Mouse (Mus musculus) layer of hippocampus, adult 2 months (tissue): Measurements from ENCODE around the gene Uba7. TPM values are rescaled to one million over a fixed set of nuclear protein-coding genes. Genes with fewer than 3 reads are reported as not detected.
A peak's percentile ranks its signal among the peaks of the same experiment; 100 is the strongest.
"Not testable (repeated sequence)": the region's sequence is repeated elsewhere in the genome, so short reads cannot be mapped to it uniquely, and the experiment has no call there.

ENCODE experiments used
- DNase-seq, 2 experiments: peaks; one replicate each; pipeline ENCODE4 v3.0.0; 2022; ENCODE audit warnings: low spot score in 2 of 2
- H3K27ac ChIP-seq: fragments of 200-600 bp; 2 replicates; pipeline ENCODE4 v1.8.1; 2022
- H3K4me3 ChIP-seq: fragments of 200-600 bp; 2 replicates; pipeline ENCODE4 v1.8.1; 2022; ENCODE audit warnings: mild to moderate bottlenecking
- CTCF ChIP-seq: fragments of 200-600 bp; conservative IDR thresholded peaks from 2 replicates; pipeline ENCODE4 v1.8.1; 2022; ENCODE audit warnings: antibody characterized with exemption, mild to moderate bottlenecking, moderate library complexity
- total RNA-seq, 2 experiments: library from RNA; stranded (reverse); gene quantifications; 2 replicates each; pipeline ENCODE4 v1.2.3; 2021

The Uba7 gene
- total RNA-seq, 2 experiments from 2014 or later = 5.4 to 5.7 TPM

GRCm38 (mm10) chr9:108010385-108010784, 35.1 kb downstream of the Uba7 start:
- TF ChIP-seq CTCF = no peak
- H3K4me3 ChIP-seq = no peak overlapping the region
- no peak for DNase-seq
- peak overlapping the region; percentile 18; the same call in 1 of the 2 replicates for H3K27ac ChIP-seq

GRCm38 (mm10) chr9:108013577-108013976, 38.3 kb downstream of the Uba7 start:
- peak; percentile 51 for TF ChIP-seq CTCF
- not testable (repeated sequence) for H3K4me3 ChIP-seq, H3K27ac ChIP-seq, DNase-seq

- no peak overlapping the region; the same call in 1 of the 2 replicates for H3K27ac ChIP-seq
- TF ChIP-seq CTCF = no peak
- H3K4me3 ChIP-seq = no peak overlapping the region
- DNase-seq = no peak
Measured at GRCm38 (mm10) chr9:108017127-108017526, 41.8 kb downstream of the Uba7 start.

GRCm38 (mm10) chr9:108020741-108021140, 45.4 kb downstream of the Uba7 start:
- no peak for TF ChIP-seq CTCF

GRCm38 (mm10) chr9:108023216-108023615, 47.9 kb downstream of the Uba7 start:
- Histone ChIP-seq H3K27ac (peak overlapping the region; percentile 47; the same call in 1 of the 2 replicates), H3K4me3 (no peak overlapping the region)
- TF ChIP-seq CTCF = no peak
- no peak for DNase-seq

More at GRCm38 (mm10) chr9:108020741-108021140, 45.4 kb downstream of the Uba7 start:
- Histone ChIP-seq H3K27ac (peak overlapping the region; percentile 1; the same call in 1 of the 2 replicates), H3K4me3 (no peak overlapping the region)
- DNase-seq = no peak

GRCm38 (mm10) chr9:108026584-108026983, 51.3 kb downstream of the Uba7 start:
- no peak for DNase-seq
- Histone ChIP-seq H3K4me3 (no peak overlapping the region), H3K27ac (no peak overlapping the region)
- TF ChIP-seq CTCF = peak; percentile 63

- DNase-seq = no peak
- H3K27ac ChIP-seq = no peak overlapping the region
- TF ChIP-seq CTCF = peak; percentile 53
- no peak overlapping the region for H3K4me3 ChIP-seq
Measured at GRCm38 (mm10) chr9:108027867-108028266, 52.6 kb downstream of the Uba7 start.

- TF ChIP-seq CTCF = no peak
- no peak overlapping the region for H3K4me3 ChIP-seq
- no peak for DNase-seq
- H3K27ac ChIP-seq = no peak overlapping the region
Measured at GRCm38 (mm10) chr9:108032126-108032525, 56.8 kb downstream of the Uba7 start.

Other genes starting within 250 kb of the Uba7 start
- 100 to 1,000 TPM; 141 to 159 TPM for gene Rbm5, start 204.5 kb upstream of the Uba7 start, total RNA-seq
- 10 to 100 TPM; 60.7 to 70.3 TPM for gene Rbm6, start 102.3 kb upstream of the Uba7 start, total RNA-seq
- gene Mon1a, start 87.4 kb upstream of the Uba7 start, total RNA-seq = 10 to 100 TPM; 26.9 to 27.6 TPM
- gene Mst1r, start 68.6 kb upstream of the Uba7 start, total RNA-seq = 1 to 10 TPM; 1.3 to 2.4 TPM
- not detected for gene Actl11, start 47.0 kb upstream of the Uba7 start, total RNA-seq
- gene Camkv, start 39.8 kb upstream of the Uba7 start, total RNA-seq = 100 to 1,000 TPM; 532 to 547 TPM
- 10 to 100 TPM; 23.1 to 23.9 TPM for gene Traip, start 25.4 kb upstream of the Uba7 start, total RNA-seq
- 1 to 10 TPM; 1.1 to 1.7 TPM for gene Gm20661, start 7.6 kb downstream of the Uba7 start, total RNA-seq
- 10 to 100 TPM in 1 of 2 experiments, 1 to 10 TPM in 1; 9.7 to 10.8 TPM for gene Inka1, start 10.4 kb downstream of the Uba7 start, total RNA-seq
- gene Cdhr4, start 17.0 kb downstream of the Uba7 start, total RNA-seq = 1 to 10 TPM; 5.8 to 6.4 TPM
- gene Gm20662, start 20.8 kb downstream of the Uba7 start, total RNA-seq = 1 to 10 TPM; 2.4 to 3.8 TPM
- gene Ip6k1, start 27.0 kb downstream of the Uba7 start, total RNA-seq = 100 to 1,000 TPM; 222 to 228 TPM
- gene Gmppb, start 73.7 kb downstream of the Uba7 start, total RNA-seq = 10 to 100 TPM; 17.5 to 17.7 TPM
- gene Amigo3, start 77.7 kb downstream of the Uba7 start, total RNA-seq = 1 to 10 TPM; 2.0 to 2.6 TPM
- not detected for gene Mst1, start 104.9 kb downstream of the Uba7 start, total RNA-seq
- 100 to 1,000 TPM in 1 of 2 experiments, 10 to 100 TPM in 1; 95.7 to 111 TPM for gene Rnf123, start 107.8 kb downstream of the Uba7 start, total RNA-seq
- 10 to 100 TPM; 35.3 to 37.0 TPM for gene Apeh, start 119.1 kb downstream of the Uba7 start, total RNA-seq
- 100 to 1,000 TPM; 236 to 246 TPM for gene Bsn, start 214.9 kb downstream of the Uba7 start, total RNA-seq